Mouse (Mus musculus): ENCODE data around the gene Gpt2. TPM values are rescaled to one million over a fixed set of nuclear protein-coding genes. Genes with fewer than 3 reads are reported as not detected.

Gene Gpt2
- polyA plus RNA-seq, 1 experiment, result 29.1 TPM

GRCm38 (mm10) chr8:85504704-85505103 is 12.3 kb downstream of the Gpt2 start:
- Histone ChIP-seq H3K27me3 (ENCODE audit: control insufficient read depth, insufficient read depth, low read length, poor library complexity, severe bottlenecking) (no peaks in the 10 kb centered on the region), H3K4me3 (ENCODE audit: low read depth, low read length) (no peak overlapping the region), H3K36me3 (ENCODE audit: control insufficient read depth, insufficient read depth, low read length, poor library complexity, severe bottlenecking) (peaks cover 72% of the 10 kb centered on the region)

GRCm38 (mm10) chr8:85506620-85507019 is 14.2 kb downstream of the Gpt2 start:
- no peak for TF ChIP-seq POLR2A (IDR thresholded peaks at IDR 0.05; ENCODE audit: insufficient read depth, low read length)
- TF ChIP-seq EP300 (IDR thresholded peaks at IDR 0.05; ENCODE audit: insufficient read depth, low read depth, low read length), result no peak
- TF ChIP-seq CTCF (IDR thresholded peaks at IDR 0.05; ENCODE audit: low read depth, low read length), result no peak
- H3K27ac ChIP-seq (ENCODE audit: insufficient read depth, low read length), result no peak overlapping the region
- H3K36me3 ChIP-seq (ENCODE audit: control insufficient read depth, insufficient read depth, low read length, poor library complexity, severe bottlenecking), result peaks cover 82% of the 10 kb centered on the region

More at GRCm38 (mm10) chr8:85504704-85505103, 12.3 kb downstream of the Gpt2 start:
- H3K9me3 ChIP-seq (replicated peaks; ENCODE audit: control insufficient read depth, insufficient read depth, low read length, poor library complexity, severe bottlenecking), result no peaks in the 10 kb centered on the region
- peaks cover 4% of the 10 kb centered on the region for H3K4me1 ChIP-seq (ENCODE audit: control insufficient read depth, insufficient read depth, low read length)
- no peak overlapping the region for H3K27ac ChIP-seq (ENCODE audit: insufficient read depth, low read length)
- H3K9ac ChIP-seq (ENCODE audit: low read depth, poor library complexity, severe bottlenecking), result no peak overlapping the region
- TF ChIP-seq EP300 (IDR thresholded peaks at IDR 0.05; ENCODE audit: insufficient read depth, low read depth, low read length), result no peak

GRCm38 (mm10) chr8:85508661-85509060 is 16.3 kb downstream of the Gpt2 start:
- no peak overlapping the region for H3K4me3 ChIP-seq (ENCODE audit: low read depth, low read length)
- peaks cover 88% of the 10 kb centered on the region for H3K36me3 ChIP-seq (ENCODE audit: control insufficient read depth, insufficient read depth, low read length, poor library complexity, severe bottlenecking)
- TF ChIP-seq EP300 (IDR thresholded peaks at IDR 0.05; ENCODE audit: insufficient read depth, low read depth, low read length) (no peak), POLR2A (IDR thresholded peaks at IDR 0.05; ENCODE audit: insufficient read depth, low read length) (no peak), CTCF (IDR thresholded peaks at IDR 0.05; ENCODE audit: low read depth, low read length) (peak; percentile 68)

More at GRCm38 (mm10) chr8:85506620-85507019, 14.2 kb downstream of the Gpt2 start:
- H3K4me1 ChIP-seq (ENCODE audit: control insufficient read depth, insufficient read depth, low read length), result no peaks in the 10 kb centered on the region
- no peak overlapping the region for H3K9ac ChIP-seq (ENCODE audit: low read depth, poor library complexity, severe bottlenecking)
- no peaks in the 10 kb centered on the region for H3K27me3 ChIP-seq (ENCODE audit: control insufficient read depth, insufficient read depth, low read length, poor library complexity, severe bottlenecking)
- H3K4me3 ChIP-seq (ENCODE audit: low read depth, low read length), result no peak overlapping the region
- no peaks in the 10 kb centered on the region for H3K9me3 ChIP-seq (replicated peaks; ENCODE audit: control insufficient read depth, insufficient read depth, low read length, poor library complexity, severe bottlenecking)

GRCm38 (mm10) chr8:85512234-85512633 is 19.9 kb downstream of the Gpt2 start:
- peaks cover 84% of the 10 kb centered on the region for H3K36me3 ChIP-seq (ENCODE audit: control insufficient read depth, insufficient read depth, low read length, poor library complexity, severe bottlenecking)
- TF ChIP-seq CTCF (IDR thresholded peaks at IDR 0.05; ENCODE audit: low read depth, low read length), result no peak
- no peak for TF ChIP-seq POLR2A (IDR thresholded peaks at IDR 0.05; ENCODE audit: insufficient read depth, low read length)
- TF ChIP-seq EP300 (IDR thresholded peaks at IDR 0.05; ENCODE audit: insufficient read depth, low read depth, low read length), result no peak
- no peak overlapping the region for H3K9ac ChIP-seq (ENCODE audit: low read depth, poor library complexity, severe bottlenecking)
- no peak overlapping the region for H3K27ac ChIP-seq (ENCODE audit: insufficient read depth, low read length)
- H3K4me3 ChIP-seq (ENCODE audit: low read depth, low read length), result no peak overlapping the region
- no peaks in the 10 kb centered on the region for H3K4me1 ChIP-seq (ENCODE audit: control insufficient read depth, insufficient read depth, low read length)
- no peaks in the 10 kb centered on the region for H3K9me3 ChIP-seq (replicated peaks; ENCODE audit: control insufficient read depth, insufficient read depth, low read length, poor library complexity, severe bottlenecking)
- H3K27me3 ChIP-seq (ENCODE audit: control insufficient read depth, insufficient read depth, low read length, poor library complexity, severe bottlenecking), result no peaks in the 10 kb centered on the region

More at GRCm38 (mm10) chr8:85508661-85509060, 16.3 kb downstream of the Gpt2 start:
- no peaks in the 10 kb centered on the region for H3K9me3 ChIP-seq (replicated peaks; ENCODE audit: control insufficient read depth, insufficient read depth, low read length, poor library complexity, severe bottlenecking)
- H3K27me3 ChIP-seq (ENCODE audit: control insufficient read depth, insufficient read depth, low read length, poor library complexity, severe bottlenecking), result no peaks in the 10 kb centered on the region
- H3K9ac ChIP-seq (ENCODE audit: low read depth, poor library complexity, severe bottlenecking), result no peak overlapping the region
- H3K27ac ChIP-seq (ENCODE audit: insufficient read depth, low read length), result no peak overlapping the region
- no peaks in the 10 kb centered on the region for H3K4me1 ChIP-seq (ENCODE audit: control insufficient read depth, insufficient read depth, low read length)

GRCm38 (mm10) chr8:85513283-85513682 is 20.9 kb downstream of the Gpt2 start:
- H3K4me1 ChIP-seq (ENCODE audit: control insufficient read depth, insufficient read depth, low read length), result no peaks in the 10 kb centered on the region
- TF ChIP-seq CTCF (IDR thresholded peaks at IDR 0.05; ENCODE audit: low read depth, low read length) (no peak), EP300 (IDR thresholded peaks at IDR 0.05; ENCODE audit: insufficient read depth, low read depth, low read length) (no peak), POLR2A (IDR thresholded peaks at IDR 0.05; ENCODE audit: insufficient read depth, low read length) (no peak)
- H3K4me3 ChIP-seq (ENCODE audit: low read depth, low read length), result no peak overlapping the region
- no peaks in the 10 kb centered on the region for H3K9me3 ChIP-seq (replicated peaks; ENCODE audit: control insufficient read depth, insufficient read depth, low read length, poor library complexity, severe bottlenecking)
- no peaks in the 10 kb centered on the region for H3K27me3 ChIP-seq (ENCODE audit: control insufficient read depth, insufficient read depth, low read length, poor library complexity, severe bottlenecking)
- H3K9ac ChIP-seq (ENCODE audit: low read depth, poor library complexity, severe bottlenecking), result no peak overlapping the region
- H3K36me3 ChIP-seq (ENCODE audit: control insufficient read depth, insufficient read depth, low read length, poor library complexity, severe bottlenecking), result peaks cover 85% of the 10 kb centered on the region
- no peak overlapping the region for H3K27ac ChIP-seq (ENCODE audit: insufficient read depth, low read length)

- H3K4me1 ChIP-seq (ENCODE audit: control insufficient read depth, insufficient read depth, low read length), result no peaks in the 10 kb centered on the region
- H3K9ac ChIP-seq (ENCODE audit: low read depth, poor library complexity, severe bottlenecking), result no peak overlapping the region
- H3K9me3 ChIP-seq (replicated peaks; ENCODE audit: control insufficient read depth, insufficient read depth, low read length, poor library complexity, severe bottlenecking), result no peaks in the 10 kb centered on the region
- no peak overlapping the region for H3K27ac ChIP-seq (ENCODE audit: insufficient read depth, low read length)
- peaks cover 86% of the 10 kb centered on the region for H3K36me3 ChIP-seq (ENCODE audit: control insufficient read depth, insufficient read depth, low read length, poor library complexity, severe bottlenecking)
- H3K4me3 ChIP-seq (ENCODE audit: low read depth, low read length), result no peak overlapping the region
- no peaks in the 10 kb centered on the region for H3K27me3 ChIP-seq (ENCODE audit: control insufficient read depth, insufficient read depth, low read length, poor library complexity, severe bottlenecking)
- TF ChIP-seq POLR2A (IDR thresholded peaks at IDR 0.05; ENCODE audit: insufficient read depth, low read length) (no peak), EP300 (IDR thresholded peaks at IDR 0.05; ENCODE audit: insufficient read depth, low read depth, low read length) (no peak), CTCF (IDR thresholded peaks at IDR 0.05; ENCODE audit: low read depth, low read length) (no peak)
Observed at GRCm38 (mm10) chr8:85515391-85515790, 23.0 kb downstream of the Gpt2 start.
